Comparison of ENCODE assay signal across 9 mouse cellular contexts in genomic region chr10:83337971-83338598, GRCm38 (mm10). TPM values are rescaled to one million over a fixed set of nuclear protein-coding genes. Genes with fewer than 3 reads are reported as not detected.
A peak's percentile ranks its signal among the peaks of the same experiment; 100 is the strongest.
DNase-seq lines count a peak whose midpoint lies in the region; ATAC-seq and TF ChIP-seq lines count a peak whose summit lies in the region.
"Had no signal": no experiment of that assay in that cellular context is flagged by ENCODE, and none has a peak within 500 bp of the region (broad histone marks: within the 10 kb centered on the region; RNA-seq: fewer than 3 reads in every experiment).

No protein-coding gene starts in this region.

- H3K36me3 ChIP-seq in heart, embryonic 13.5 days = no peaks in the 10 kb centered on the region
- no peaks in the 10 kb centered on the region for H3K36me3 ChIP-seq in ES-Bruce4 (ENCODE audit: control insufficient read depth, insufficient read depth, low read length, poor library complexity, severe bottlenecking)
- no peaks in the 10 kb centered on the region for H3K36me3 ChIP-seq in hindbrain, embryonic 10.5 days
- no peaks in the 10 kb centered on the region for H3K36me3 ChIP-seq in macrophage (ENCODE audit: inconsistent target)

- peaks cover 35% of the 10 kb centered on the region for H3K79me2 ChIP-seq in macrophage (ENCODE audit: inconsistent target)

- peak overlapping the region; percentile 69 for H3K4me3 ChIP-seq in heart, embryonic 13.5 days
- peak overlapping the region; percentile 82 for H3K4me3 ChIP-seq in ES-Bruce4 (ENCODE audit: low read depth, low read length)
- peak overlapping the region; percentile 68 for H3K4me3 ChIP-seq in hindbrain, embryonic 10.5 days
- H3K4me3 ChIP-seq in macrophage (ENCODE audit: inconsistent target) = peak overlapping the region; percentile 29

- no peak overlapping the region for H3K27ac ChIP-seq in heart, embryonic 13.5 days (replicated peaks)
- H3K27ac ChIP-seq in ES-Bruce4 (ENCODE audit: insufficient read depth, low read length) (no peak overlapping the region), macrophage (peak overlapping the region; percentile 58)
- H3K27ac ChIP-seq in hindbrain, embryonic 10.5 days = peak overlapping the region; percentile 80

- no peak for TF ChIP-seq CTCF in ES-Bruce4 (IDR thresholded peaks at IDR 0.05; ENCODE audit: low read depth, low read length)

- H3K9me3 ChIP-seq in heart, embryonic 13.5 days = no peaks in the 10 kb centered on the region
- H3K9me3 ChIP-seq in ES-Bruce4 (replicated peaks; ENCODE audit: control insufficient read depth, insufficient read depth, low read length, poor library complexity, severe bottlenecking) = no peaks in the 10 kb centered on the region
- no peaks in the 10 kb centered on the region for H3K9me3 ChIP-seq in hindbrain, embryonic 10.5 days

- no peak for DNase-seq in heart, postnatal 4 days
- no peak for DNase-seq in hindbrain, embryonic 10.5 days (ENCODE audit: low spot score)
- no peak for DNase-seq in spleen, adult 18-20 months
- DNase-seq in layer of hippocampus, postnatal 36 days = no peak

- peaks cover 7% of the 10 kb centered on the region for H3K4me1 ChIP-seq in heart, embryonic 13.5 days
- H3K4me1 ChIP-seq in ES-Bruce4 (ENCODE audit: control insufficient read depth, insufficient read depth, low read length) = peaks cover 5% of the 10 kb centered on the region
- peaks cover 10% of the 10 kb centered on the region for H3K4me1 ChIP-seq in hindbrain, embryonic 10.5 days (replicated peaks)

- WGBS in heart, embryonic 13.5 days = 28% methylated on average over 6 of the region's 9 CpGs
- WGBS in hindbrain, embryonic 10.5 days = 49% methylated on average over 9 of the region's 9 CpGs
- WGBS in macrophage (ENCODE audit: missing documents) = 10% methylated on average over 5 of the region's 9 CpGs

- ATAC-seq in heart, embryonic 13.5 days (ENCODE audit: extremely low read depth, insufficient number of reproducible peaks, low FRiP score, low TSS enrichment) = no peak
- no peak; the same call in 1 of the 2 replicates for ATAC-seq in megakaryocyte-erythroid progenitor cell, adult 5-6 weeks (replicated peaks; ENCODE audit: low FRiP score, low TSS enrichment, poor library complexity, severe bottlenecking)

- peak overlapping the region; percentile 77 for H3K4me2 ChIP-seq in heart, embryonic 13.5 days

- no peak for TF ChIP-seq POLR2A in ES-Bruce4 (IDR thresholded peaks at IDR 0.05; ENCODE audit: insufficient read depth, low read length)

- H3K9ac ChIP-seq in heart, embryonic 13.5 days = peak overlapping the region; percentile 76
- no peak overlapping the region; the same call in 1 of the 2 replicates for H3K9ac ChIP-seq in ES-Bruce4 (ENCODE audit: low read depth, poor library complexity, severe bottlenecking)

- peaks cover 86% of the 10 kb centered on the region for H3K27me3 ChIP-seq in heart, embryonic 13.5 days (replicated peaks)
- H3K27me3 ChIP-seq in ES-Bruce4 (ENCODE audit: control insufficient read depth, insufficient read depth, low read length, poor library complexity, severe bottlenecking) = peaks cover 6% of the 10 kb centered on the region
- peaks cover 68% of the 10 kb centered on the region for H3K27me3 ChIP-seq in hindbrain, embryonic 10.5 days (ENCODE audit: insufficient read depth, poor library complexity, severe bottlenecking)

- no peak for TF ChIP-seq EP300 in ES-Bruce4 (IDR thresholded peaks at IDR 0.05; ENCODE audit: insufficient read depth, low read depth, low read length)

RNA-seq across cellular contexts. Expression of gene Slc41a2, which starts 0.4 kb away (rescaled TPM):
- polyA plus RNA-seq in heart, embryonic 13.5 days (2015; fragmentation: Nextera tagmentation; extraction: Ambion mirVana) = 0.61 and 0.62 TPM in 2 replicates
- 1 to 10 TPM; 1.7 to 2.3 TPM for total RNA-seq in heart, postnatal 4 days (2021)
- polyA plus RNA-seq in ES-Bruce4 (2011; ENCODE audit: insufficient read depth, insufficient read length, low read depth, missing spikeins) = 0.67 TPM in 1 of 2 replicates, not detected in the other
- 0.27 and 0.42 TPM in 2 replicates for polyA plus RNA-seq in hindbrain, embryonic 10.5 days (2016; fragmentation: Nextera tagmentation; extraction: Ambion mirVana)
- total RNA-seq in macrophage (2018; cell fraction: chromatin; rRNA removed) = 100 to 1,000 TPM in 6 of 26 experiments, 10 to 100 TPM in 20; 34.9 to 224 (median 71.5) TPM
- total RNA-seq in macrophage (2018; cell fraction: cytosol; rRNA removed) = 10 to 100 TPM; 17.6 to 37.8 (median 23.1) TPM
- total RNA-seq in macrophage (2018; cell fraction: nucleus; rRNA removed) = 100 to 1,000 TPM in 1 of 26 experiments, 10 to 100 TPM in 25; 28.8 to 138 (median 41.8) TPM
- polyA plus RNA-seq in macrophage (2018) = 15.4 to 19.3 TPM (median 15.9 TPM) in 3 replicates
- not detected in 2 replicates for total RNA-seq in megakaryocyte-erythroid progenitor cell, adult 5-6 weeks (2014; fragmentation: Nextera tagmentation)
- total RNA-seq in megakaryocyte-erythroid progenitor cell, adult 5-6 weeks (2017) = 3.8 TPM in 1 of 2 replicates, not detected in the other
- total RNA-seq in layer of hippocampus, postnatal 36 days (2021) = 10 to 100 TPM; 20.2 to 24.3 TPM
- total RNA-seq: common myeloid progenitor, adult 5-6 weeks had no signal

RNA-seq across cellular contexts. Expression of gene D10Wsu102e, which starts 21.9 kb away (rescaled TPM):
- 0.39 and 0.40 TPM in 2 replicates for polyA plus RNA-seq in heart, embryonic 13.5 days (2015; fragmentation: Nextera tagmentation; extraction: Ambion mirVana)
- total RNA-seq in heart, postnatal 4 days (2021) = 1 to 10 TPM; 1.1 TPM
- polyA plus RNA-seq in ES-Bruce4 (2011; ENCODE audit: insufficient read depth, insufficient read length, low read depth, missing spikeins) = 8.9 TPM in 2 replicates
- polyA plus RNA-seq in hindbrain, embryonic 10.5 days (2016; fragmentation: Nextera tagmentation; extraction: Ambion mirVana) = 0.94 and 1.2 TPM in 2 replicates
- total RNA-seq in macrophage (2018; cell fraction: chromatin; rRNA removed) = 10 to 100 TPM in 4 of 26 experiments, 1 to 10 TPM in 22; 1.9 to 16.3 (median 7.6) TPM
- total RNA-seq in macrophage (2018; cell fraction: cytosol; rRNA removed) = under 1 TPM; 0.38 to 0.90 (median 0.55) TPM
- 10 to 100 TPM in 3 of 26 experiments, 1 to 10 TPM in 23; 1.3 to 12.0 (median 4.1) TPM for total RNA-seq in macrophage (2018; cell fraction: nucleus; rRNA removed)
- 0.41 to 0.67 TPM (median 0.49 TPM) in 3 replicates for polyA plus RNA-seq in macrophage (2018)
- total RNA-seq in megakaryocyte-erythroid progenitor cell, adult 5-6 weeks (2014; fragmentation: Nextera tagmentation) = 1.7 TPM in 2 replicates
- total RNA-seq in megakaryocyte-erythroid progenitor cell, adult 5-6 weeks (2017) = 1.5 and 1.8 TPM in 2 replicates
- total RNA-seq in layer of hippocampus, postnatal 36 days (2021) = 1 to 10 TPM; 2.9 to 4.0 TPM

Comparison
In these comparisons a context has a peak if more than half of its experiments do, and no peak if none do; other contexts are left out.
1. H3K27ac ChIP-seq: peak in hindbrain, embryonic 10.5 days (single experiment) and macrophage (single experiment); none in heart, embryonic 13.5 days (single experiment) and ES-Bruce4 (single experiment).
2. H3K4me3 ChIP-seq: peak in every context shown above with its lines; median percentile 82 in ES-Bruce4; 69 in heart, embryonic 13.5 days; 68 in hindbrain, embryonic 10.5 days; 29 in macrophage.